Mouse (Mus musculus): ENCODE measurements around the gene Bphl.

- TF ChIP-seq CTCF (IDR thresholded peaks at IDR 0.05; ENCODE audit: low read depth, low read length) (no peak), POLR2AphosphoS5 (IDR thresholded peaks at IDR 0.05; ENCODE audit: insufficient replicate concordance, low read depth, low read length) (no peak), TAL1 (conservative IDR thresholded peaks at IDR 0.05; ENCODE audit: low read depth, low read length) (no peak), GATA1 (IDR thresholded peaks at IDR 0.05; ENCODE audit: borderline replicate concordance, low read length) (no peak), GATA2 (IDR thresholded peaks at IDR 0.05; ENCODE audit: borderline replicate concordance, low read depth, low read length) (no peak)
These were observed 19.9 kb downstream of the Bphl start for GRCm38 (mm10) chr13:34057252-34057651.
